Mouse (Mus musculus): Measurements from ENCODE around the gene Col23a1. TPM values are rescaled to one million over a fixed set of nuclear protein-coding genes. Genes with fewer than 3 reads are reported as not detected.

Gene Col23a1
- total and polyA plus RNA-seq, 3 experiments, result 0.01 to 0.55 TPM; not detected in 1

GRCm38 (mm10) chr11:51597553-51597952, 307.8 kb downstream of the Col23a1 start:
- peaks cover 98% of the 10 kb centered on the region for H3K36me3 ChIP-seq (replicated peaks)
- H3K9me3 ChIP-seq (replicated peaks), result no peaks in the 10 kb centered on the region
- peaks cover 73% of the 10 kb centered on the region for H3K4me1 ChIP-seq (ENCODE audit: insufficient read depth, low read depth, low read length)
- no peak for DNase-seq (ENCODE audit: low spot score)
- peak; percentile 80; the same call in 1 of the 2 replicates for TF ChIP-seq POLR2AphosphoS5 (IDR thresholded peaks at IDR 0.05; ENCODE audit: insufficient replicate concordance, low read depth, low read length)
- TF ChIP-seq TAL1 (conservative IDR thresholded peaks at IDR 0.05; ENCODE audit: low read depth, low read length), result no peak
- ATAC-seq (ENCODE audit: extremely low read depth, insufficient number of reproducible peaks, low FRiP score, poor library complexity, severe bottlenecking), result no peak
- H3K4me3 ChIP-seq (ENCODE audit: low read depth, low read length), result no peak overlapping the region
- H3K27me3 ChIP-seq (ENCODE audit: insufficient read depth, low read length), result no peaks in the 10 kb centered on the region

GRCm38 (mm10) chr11:51602253-51602652, 312.5 kb downstream of the Col23a1 start:
- H3K27me3 ChIP-seq (ENCODE audit: insufficient read depth, low read length), result no peaks in the 10 kb centered on the region
- peaks cover 70% of the 10 kb centered on the region for H3K4me1 ChIP-seq (ENCODE audit: insufficient read depth, low read depth, low read length)
- H3K9me3 ChIP-seq (replicated peaks), result no peaks in the 10 kb centered on the region
- DNase-seq (ENCODE audit: low spot score) (no peak), ATAC-seq (ENCODE audit: extremely low read depth, insufficient number of reproducible peaks, low FRiP score, poor library complexity, severe bottlenecking) (no peak)
- H3K36me3 ChIP-seq (replicated peaks), result peaks cover 89% of the 10 kb centered on the region
- TF ChIP-seq TAL1 (conservative IDR thresholded peaks at IDR 0.05; ENCODE audit: low read depth, low read length), result no peak
- TF ChIP-seq POLR2AphosphoS5 (IDR thresholded peaks at IDR 0.05; ENCODE audit: insufficient replicate concordance, low read depth, low read length), result no peak
- TF ChIP-seq GATA1 (IDR thresholded peaks at IDR 0.05; ENCODE audit: borderline replicate concordance, low read length), result no peak
- TF ChIP-seq GATA2 (IDR thresholded peaks at IDR 0.05; ENCODE audit: borderline replicate concordance, low read depth, low read length), result no peak
- TF ChIP-seq CTCF (IDR thresholded peaks at IDR 0.05; ENCODE audit: low read depth, low read length), result no peak
- peak overlapping the region; percentile 48; the same call in 1 of the 2 replicates for H3K4me3 ChIP-seq (ENCODE audit: low read depth, low read length)

DNA sequence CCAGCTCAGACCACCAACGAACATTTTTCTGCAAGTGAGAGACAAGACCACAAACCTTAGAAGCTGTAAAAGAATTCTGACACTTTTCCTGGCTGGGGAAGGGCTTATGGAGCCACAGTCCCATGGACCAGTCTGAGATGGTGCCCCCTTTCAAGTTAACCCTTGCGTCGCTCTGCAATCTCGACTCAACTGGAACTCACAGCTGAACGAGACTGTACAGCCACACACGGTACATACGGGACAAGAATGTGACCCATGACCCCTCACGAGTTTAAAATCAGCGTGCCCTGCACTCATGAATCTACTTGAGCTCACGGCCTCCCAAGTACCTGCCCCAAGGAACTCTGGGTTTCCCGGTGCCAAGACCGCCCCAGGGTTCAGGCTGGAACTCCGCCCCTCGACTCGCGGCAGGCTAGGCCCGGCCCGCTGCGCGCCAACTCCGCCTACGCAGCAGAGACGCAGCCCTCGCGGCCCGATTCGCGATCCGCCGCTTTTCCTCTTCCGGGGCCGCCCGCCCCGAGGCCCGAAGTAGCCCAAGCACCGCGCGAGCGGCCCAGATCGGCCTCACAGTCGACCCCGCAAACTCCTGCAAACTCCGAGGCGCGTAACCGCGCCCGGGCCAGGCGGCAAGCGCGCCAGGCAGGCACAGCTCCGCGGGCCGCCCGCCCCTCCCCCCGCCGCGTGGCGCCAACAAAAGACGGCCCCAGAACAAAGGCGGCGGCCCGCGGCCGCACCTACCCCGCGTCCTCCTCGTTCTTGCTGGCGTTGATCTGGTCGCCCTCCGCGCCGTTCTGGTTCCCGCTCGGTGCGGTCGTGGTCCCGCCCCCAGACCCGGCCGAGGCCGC, 316.1 kb downstream of the Col23a1 start:
- Histone ChIP-seq H3K36me3 (replicated peaks) (peaks cover 53% of the 10 kb centered on the region), H3K27me3 (ENCODE audit: insufficient read depth, low read length) (no peaks in the 10 kb centered on the region), H3K4me1 (ENCODE audit: insufficient read depth, low read depth, low read length) (peaks cover 66% of the 10 kb centered on the region), H3K4me3 (ENCODE audit: low read depth, low read length) (peak overlapping the region; percentile 96), H3K9me3 (replicated peaks) (no peaks in the 10 kb centered on the region)
- peak; percentile 84; the same call in 1 of the 2 replicates for TF ChIP-seq POLR2AphosphoS5 (IDR thresholded peaks at IDR 0.05; ENCODE audit: insufficient replicate concordance, low read depth, low read length)
- no peak for TF ChIP-seq CTCF (IDR thresholded peaks at IDR 0.05; ENCODE audit: low read depth, low read length)
- no peak for ATAC-seq (ENCODE audit: extremely low read depth, insufficient number of reproducible peaks, low FRiP score, poor library complexity, severe bottlenecking)
- peak; percentile 75 for DNase-seq (ENCODE audit: low spot score)

DNA sequence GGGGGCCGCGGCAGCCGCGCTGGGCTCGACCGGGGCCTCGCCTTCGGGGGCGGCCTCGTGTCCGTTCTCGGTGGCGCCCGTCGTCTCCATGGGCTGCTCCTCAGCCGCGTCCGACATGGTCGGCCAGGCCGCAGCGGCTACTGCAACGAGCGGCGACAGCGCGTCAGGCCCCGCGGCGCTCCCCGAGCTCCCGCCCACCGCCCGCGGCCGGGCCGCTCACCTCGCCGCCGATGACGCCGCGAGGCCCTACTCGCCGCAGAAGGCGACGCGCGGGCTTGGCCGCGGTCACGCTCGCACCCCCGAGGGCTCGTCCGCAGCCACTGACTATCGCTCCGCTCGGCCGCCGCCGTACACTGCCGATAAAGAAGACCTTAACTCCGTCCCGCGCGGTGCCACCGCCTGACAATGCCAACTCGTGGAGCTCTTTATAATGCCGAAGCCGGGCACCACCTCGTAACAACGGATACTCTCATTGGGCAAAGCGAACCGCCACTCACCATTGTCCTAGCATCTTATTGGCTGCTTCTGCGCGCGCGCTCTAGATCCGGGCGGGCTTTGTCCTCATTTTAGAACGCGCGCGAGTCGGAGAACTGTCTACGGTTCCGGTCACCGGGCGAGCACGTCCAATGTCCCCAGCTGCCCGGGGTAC, 316.9 kb downstream of the Col23a1 start, which contains the start of gene Hnrnpab:
Gene Hnrnpab (minus strand): TSS at position 401 of the 649 bp plus-strand sequence.
- DNase-seq (ENCODE audit: low spot score), result peak; percentile 96
- Histone ChIP-seq H3K4me3 (ENCODE audit: low read depth, low read length) (peak within 1 kb of the TSS; percentile 96), H3K4me1 (ENCODE audit: insufficient read depth, low read depth, low read length) (peaks cover 59% of the 10 kb centered on the region), H3K9me3 (replicated peaks) (no peaks in the 10 kb centered on the region), H3K36me3 (replicated peaks) (peaks cover 46% of the 10 kb centered on the region), H3K27me3 (ENCODE audit: insufficient read depth, low read length) (no peaks in the 10 kb centered on the region)
- no peak for TF ChIP-seq GATA1 (IDR thresholded peaks at IDR 0.05; ENCODE audit: borderline replicate concordance, low read length)
- TF ChIP-seq GATA2 (IDR thresholded peaks at IDR 0.05; ENCODE audit: borderline replicate concordance, low read depth, low read length), result no peak
- no peak; the same call in 1 of the 2 replicates for TF ChIP-seq POLR2AphosphoS5 (IDR thresholded peaks at IDR 0.05; ENCODE audit: insufficient replicate concordance, low read depth, low read length)
- TF ChIP-seq CTCF (IDR thresholded peaks at IDR 0.05; ENCODE audit: low read depth, low read length), result no peak
- no peak for TF ChIP-seq TAL1 (conservative IDR thresholded peaks at IDR 0.05; ENCODE audit: low read depth, low read length)
- peak; percentile 75 for ATAC-seq (ENCODE audit: extremely low read depth, insufficient number of reproducible peaks, low FRiP score, poor library complexity, severe bottlenecking)

GRCm38 (mm10) chr11:51607096-51607738, 317.5 kb downstream of the Col23a1 start:
- DNase-seq (ENCODE audit: low spot score), result no peak
- TF ChIP-seq GATA2 (IDR thresholded peaks at IDR 0.05; ENCODE audit: borderline replicate concordance, low read depth, low read length), result no peak
- TF ChIP-seq POLR2AphosphoS5 (IDR thresholded peaks at IDR 0.05; ENCODE audit: insufficient replicate concordance, low read depth, low read length), result no peak
- TF ChIP-seq GATA1 (IDR thresholded peaks at IDR 0.05; ENCODE audit: borderline replicate concordance, low read length), result no peak
- no peak for TF ChIP-seq TAL1 (conservative IDR thresholded peaks at IDR 0.05; ENCODE audit: low read depth, low read length)
- no peak for TF ChIP-seq CTCF (IDR thresholded peaks at IDR 0.05; ENCODE audit: low read depth, low read length)
- ATAC-seq (ENCODE audit: extremely low read depth, insufficient number of reproducible peaks, low FRiP score, poor library complexity, severe bottlenecking), result no peak
- peak overlapping the region; percentile 96 for H3K4me3 ChIP-seq (ENCODE audit: low read depth, low read length)
- H3K27me3 ChIP-seq (ENCODE audit: insufficient read depth, low read length), result no peaks in the 10 kb centered on the region
- H3K4me1 ChIP-seq (ENCODE audit: insufficient read depth, low read depth, low read length), result peaks cover 53% of the 10 kb centered on the region
- peaks cover 40% of the 10 kb centered on the region for H3K36me3 ChIP-seq (replicated peaks)
- no peaks in the 10 kb centered on the region for H3K9me3 ChIP-seq (replicated peaks)
